Mouse (Mus musculus) liver, postnatal 0 days (tissue): ENCODE results near the gene Ercc6.

Source experiments
- CTCF ChIP-seq: sonication (generic); IDR thresholded peaks from 2 replicates; pipeline ENCODE4 v1.5.1; 2016; ENCODE audit warnings: antibody characterized with exemption, low read depth
- EP300 ChIP-seq: IDR thresholded peaks from 2 replicates; pipeline ENCODE4 v1.6.1; 2016; ENCODE audit warnings: antibody characterized with exemption, low read depth, mild to moderate bottlenecking

DNA sequence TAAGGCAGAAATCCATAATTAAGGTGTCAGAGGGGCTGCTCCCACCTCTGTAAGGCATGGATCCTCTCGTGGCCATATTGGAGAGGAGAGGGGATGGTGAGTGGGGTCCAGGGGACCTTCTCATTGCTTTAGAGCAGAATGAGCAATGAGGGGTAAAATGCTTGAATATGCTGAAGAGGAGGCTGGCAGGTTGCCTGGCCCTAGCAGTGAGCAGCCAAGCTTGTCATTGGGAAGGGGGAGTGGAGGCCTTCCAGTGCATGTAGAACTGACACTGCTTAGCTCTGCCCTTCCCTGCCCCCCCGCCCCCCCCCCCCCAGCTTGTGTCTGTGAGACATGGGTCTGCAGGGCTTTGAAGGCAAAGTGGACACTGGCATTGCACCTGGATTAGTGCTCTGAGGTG lies 114.0 kb downstream of the Ercc6 start:
- TF ChIP-seq CTCF (no peak), EP300 (no peak)
